Mouse (Mus musculus) heart, embryonic 11.5 days (tissue): ENCODE measurements around the gene Mgat3. TPM values are rescaled to one million over a fixed set of nuclear protein-coding genes. Genes with fewer than 3 reads are reported as not detected.

Experiments
- ATAC-seq: fragments of 200-750 bp; cut with Nextera tagmentation; replicated peaks from 2 replicates; pipeline ENCODE4 v1.8.0; 2017; ENCODE audit warnings: moderate library complexity; ENCODE audit not compliant: insufficient number of reproducible peaks, low FRiP score, low TSS enrichment
- H3K27ac ChIP-seq: fragments of 300-500 bp; sonication (generic); 2 replicates; pipeline ENCODE4 v1.5.1; 2014; ENCODE audit warnings: mild to moderate bottlenecking, low read depth, low read length
- H3K27me3 ChIP-seq: fragments of 300-500 bp; sonication (generic); 2 replicates; pipeline ENCODE4 v1.6.1; 2014; ENCODE audit warnings: mild to moderate bottlenecking, low read length, mixed read lengths; ENCODE audit not compliant: control insufficient read depth, insufficient read depth
- H3K36me3 ChIP-seq: fragments of 300-500 bp; sonication (generic); 2 replicates; pipeline ENCODE4 v1.6.1; 2014; ENCODE audit warnings: mild to moderate bottlenecking, low read length, moderate library complexity, mixed read lengths; ENCODE audit not compliant: control insufficient read depth, insufficient read depth
- H3K4me1 ChIP-seq: fragments of 300-500 bp; sonication (generic); 2 replicates; pipeline ENCODE4 v1.6.1; 2014; ENCODE audit warnings: low read length; ENCODE audit not compliant: control insufficient read depth, insufficient read depth
- H3K4me2 ChIP-seq: fragments of 300-500 bp; sonication (generic); 2 replicates; pipeline ENCODE4 v1.6.1; 2014; ENCODE audit warnings: mild to moderate bottlenecking, moderate library complexity
- H3K4me3 ChIP-seq: fragments of 300-500 bp; sonication (generic); 2 replicates; pipeline ENCODE4 v1.5.1; 2014; ENCODE audit warnings: low read depth, low read length
- H3K9ac ChIP-seq: fragments of 300-500 bp; sonication (generic); 2 replicates; pipeline ENCODE4 v1.6.1; 2014; ENCODE audit warnings: mild to moderate bottlenecking, low read depth, low read length, moderate library complexity
- H3K9me3 ChIP-seq: fragments of 300-500 bp; sonication (generic); replicated peaks from 2 replicates; pipeline ENCODE4 v1.6.1; 2016; ENCODE audit warnings: low read length; ENCODE audit not compliant: control insufficient read depth
- WGBS: fragments of 180-500 bp; shearing (Covaris S2); extraction: QIAGEN DNeasy Blood & Tissue Kit; methylation state at CpG from one replicate; pipeline ENCODE4 v1.1.7; 2014; ENCODE audit not compliant: insufficient replicate concordance; 5-methylcytosine and 5-hydroxymethylcytosine counted together
- polyA plus RNA-seq: library from polyadenylated mRNA; unstranded; fragments of >200 nt; fragmentation: Nextera tagmentation; extraction: Ambion mirVana; gene quantifications from 2 replicates; pipeline ENCODE4 v1.2.1, GENCODE M21; 2014

Mgat3 gene
- polyA plus RNA-seq, 1 experiment from 2014 or later: 2.1 TPM

DNA sequence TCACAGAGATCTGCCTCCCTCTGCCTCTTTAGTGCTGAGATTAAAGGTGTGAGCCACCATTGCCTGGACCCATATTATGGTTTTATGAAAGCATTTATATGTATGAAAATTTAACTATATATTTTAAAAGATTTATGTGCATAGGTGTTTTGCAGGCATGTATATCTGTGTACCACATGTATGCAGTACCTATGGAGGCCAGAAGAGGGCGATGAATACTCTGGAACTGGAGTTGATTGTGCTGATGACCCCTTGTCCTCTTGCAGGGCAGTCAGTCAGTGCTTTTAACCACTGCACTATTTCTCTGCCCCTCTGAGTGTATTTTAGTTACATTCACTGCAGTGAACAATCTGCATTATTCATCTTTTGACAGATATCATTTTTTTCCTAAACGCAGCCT lies 52.3 kb downstream of the Mgat3 start:
- Histone ChIP-seq H3K9ac (no peak overlapping the region), H3K4me1 (peaks cover 7% of the 10 kb centered on the region), H3K9me3 (no peaks in the 10 kb centered on the region), H3K27ac (no peak overlapping the region), H3K4me3 (no peak overlapping the region), H3K4me2 (no peak overlapping the region), H3K27me3 (no peaks in the 10 kb centered on the region), H3K36me3 (no peaks in the 10 kb centered on the region)
- 47% methylated on average over 2 of the region's 2 CpGs for WGBS
- no peak for ATAC-seq

- Histone ChIP-seq H3K27ac (no peak overlapping the region), H3K4me3 (no peak overlapping the region), H3K9me3 (no peaks in the 10 kb centered on the region), H3K4me2 (no peak overlapping the region), H3K27me3 (no peaks in the 10 kb centered on the region), H3K36me3 (no peaks in the 10 kb centered on the region), H3K4me1 (peaks cover 4% of the 10 kb centered on the region), H3K9ac (no peak overlapping the region)
- ATAC-seq: no peak
- 72% methylated on average over 17 of the region's 17 CpGs for whole genome bisulfite sequencing
These were observed 54.7 kb downstream of the Mgat3 start for GRCm38 (mm10) chr15:80228071-80228800.

DNA sequence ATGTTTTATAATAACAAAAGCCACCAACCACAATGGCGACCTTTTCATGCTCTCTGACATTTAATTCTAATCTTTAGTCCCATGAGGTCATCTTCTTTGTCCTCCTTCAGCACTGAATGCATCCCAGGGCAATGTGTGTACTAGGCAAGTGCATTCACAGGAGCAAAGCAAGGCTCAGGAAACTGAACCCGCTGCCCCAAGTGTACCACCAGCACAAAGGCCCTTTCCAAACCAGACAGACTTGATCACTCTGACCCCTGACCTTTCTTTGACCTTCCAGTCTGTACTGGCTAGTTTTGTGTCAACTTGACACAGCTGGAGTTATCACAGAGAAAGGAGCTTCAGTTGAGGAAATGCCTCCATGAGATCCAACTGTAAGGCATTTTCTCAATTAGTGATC lies 58.8 kb downstream of the Mgat3 start:
- 65% methylated on average over 2 of the region's 2 CpGs for WGBS
- H3K36me3 ChIP-seq: 0 out of 2 replicates have a peak, but pooled peaks cover 2% of the 10 kb centered on the region
- no peak for ATAC-seq

DNA sequence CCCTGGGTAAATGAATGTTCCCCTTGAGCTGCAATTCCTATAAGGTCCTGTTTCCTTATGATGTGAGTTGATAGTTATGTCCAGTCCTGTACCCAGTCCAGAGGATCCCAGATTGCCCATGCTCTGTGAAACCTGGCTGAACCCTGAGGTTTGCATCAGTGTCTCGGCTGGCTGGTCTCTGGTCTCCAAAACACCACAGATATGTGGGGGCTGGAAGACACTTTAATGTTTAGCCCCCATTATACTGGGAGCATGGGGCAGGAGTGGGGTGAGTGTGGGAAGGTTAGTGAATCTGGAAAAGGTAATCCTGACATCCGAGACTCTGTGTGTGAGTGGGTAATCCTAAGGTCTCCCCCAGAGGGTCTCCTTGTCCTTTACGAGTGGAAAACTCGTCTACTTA lies 59.5 kb downstream of the Mgat3 start:
- H3K9me3 ChIP-seq: no peaks in the 10 kb centered on the region
- H3K9ac ChIP-seq: peak overlapping the region; percentile 94; the same call in 1 of the 2 replicates
- no peak for ATAC-seq
- no peaks in the 10 kb centered on the region for H3K27me3 ChIP-seq
- H3K27ac ChIP-seq: 0 out of 2 replicates have a peak overlapping the region, but pooled peaks have one; percentile 38
- H3K4me1 ChIP-seq: peaks cover 9% of the 10 kb centered on the region
- H3K4me3 ChIP-seq: no peak overlapping the region
- 69% methylated on average over 4 of the region's 4 CpGs for WGBS
- H3K36me3 ChIP-seq: peaks cover 5% of the 10 kb centered on the region; the same call in 1 of the 2 replicates
- H3K4me2 ChIP-seq: peak overlapping the region; percentile 68

More for the DNA sequence above, 58.8 kb downstream of the Mgat3 start:
- Histone ChIP-seq H3K27me3 (no peaks in the 10 kb centered on the region), H3K4me2 (no peak overlapping the region), H3K27ac (no peak overlapping the region), H3K4me3 (no peak overlapping the region), H3K9me3 (no peaks in the 10 kb centered on the region), H3K4me1 (peaks cover 9% of the 10 kb centered on the region), H3K9ac (no peak overlapping the region)

DNA sequence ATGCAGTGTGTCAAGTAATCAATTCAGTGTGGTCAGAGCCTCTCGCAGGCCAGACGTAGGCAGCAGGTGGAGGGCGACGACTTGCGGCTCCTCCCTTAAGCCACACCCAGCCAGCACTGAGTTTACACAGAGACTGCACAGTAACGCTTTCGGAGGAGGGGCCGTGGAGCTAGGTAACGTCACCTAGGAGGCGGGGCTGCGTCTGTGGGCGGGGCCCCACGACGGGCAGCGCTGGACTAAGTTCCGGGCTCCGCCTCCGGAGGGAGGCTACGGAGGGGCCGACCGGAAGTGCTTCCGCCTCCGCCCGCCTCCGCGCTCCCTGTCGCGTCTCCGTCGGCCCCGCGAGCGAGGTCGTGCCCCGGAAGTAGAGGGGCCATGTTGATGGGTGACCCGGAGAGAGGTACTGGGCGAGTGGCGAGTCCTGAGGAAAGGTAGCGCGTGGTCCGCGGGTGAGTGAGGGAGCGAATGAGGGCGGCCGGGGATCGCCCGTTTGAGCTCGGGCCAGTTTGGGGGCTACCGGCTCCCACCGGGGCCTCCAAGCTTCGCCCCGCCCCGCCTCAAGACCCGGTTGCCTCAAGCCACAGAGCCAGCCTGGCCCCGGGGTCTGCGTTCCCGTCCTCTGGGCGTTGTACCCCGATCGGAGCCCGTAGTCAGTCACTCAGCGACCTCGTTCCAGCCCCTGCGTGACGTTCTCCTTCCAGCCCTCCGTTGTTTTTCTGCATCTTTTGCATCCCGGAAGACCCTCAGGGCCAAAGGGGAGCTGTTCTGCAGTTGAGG lies 60.4 kb downstream of the Mgat3 start, which contains the start of gene Mief1:
TSS of gene Mief1 (plus strand) at position 286 of the 777 bp plus-strand sequence.
- Histone ChIP-seq H3K9ac (peak within 1 kb of the TSS; percentile 94), H3K27ac (peak within 1 kb of the TSS; percentile 82), H3K4me3 (peak within 1 kb of the TSS; percentile 96), H3K36me3 (peaks cover 14% of the 10 kb centered on the region), H3K4me1 (peaks cover 9% of the 10 kb centered on the region), H3K27me3 (no peaks in the 10 kb centered on the region), H3K4me2 (peak within 1 kb of the TSS; percentile 68), H3K9me3 (no peaks in the 10 kb centered on the region)
- peak; percentile 97 for ATAC-seq
- under 1% methylated on average over 66 of the region's 67 CpGs for WGBS

GRCm38 (mm10) chr15:80235535-80235934 lies 62.0 kb downstream of the Mgat3 start, which contains the start of gene AC140267.1:
Gene AC140267.1, plus strand, starts transcription at chr15:80235835.
- WGBS: 82% methylated on average over 9 of the region's 9 CpGs
- H3K4me3 ChIP-seq: peak within 1 kb of the TSS; percentile 96
- H3K4me2 ChIP-seq: peak within 1 kb of the TSS; percentile 68
- peaks cover 16% of the 10 kb centered on the region for H3K36me3 ChIP-seq
- H3K27ac ChIP-seq: peak within 1 kb of the TSS; percentile 82
- H3K9me3 ChIP-seq: no peaks in the 10 kb centered on the region
- H3K4me1 ChIP-seq: peaks cover 9% of the 10 kb centered on the region
- no peaks in the 10 kb centered on the region for H3K27me3 ChIP-seq
- no peak for ATAC-seq
- H3K9ac ChIP-seq: peak within 1 kb of the TSS; percentile 94

DNA sequence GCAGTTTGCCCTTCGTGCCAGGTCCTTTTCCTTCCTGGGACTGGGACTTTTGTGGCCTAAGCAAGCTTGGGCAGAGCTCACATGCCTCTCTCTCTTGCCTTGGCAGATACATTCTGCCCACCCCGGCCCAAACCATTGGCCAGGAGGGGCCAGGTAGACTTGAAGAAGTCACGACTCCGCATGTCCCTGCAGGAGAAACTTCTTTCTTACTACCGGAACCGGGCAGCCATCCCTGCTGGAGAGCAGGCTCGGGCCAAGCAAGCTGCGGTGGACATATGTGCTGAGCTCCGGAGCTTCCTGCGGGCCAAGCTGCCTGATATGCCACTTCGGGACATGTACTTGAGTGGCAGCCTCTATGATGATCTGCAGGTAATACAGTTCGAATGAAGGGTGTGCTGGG lies 74.6 kb downstream of the Mgat3 start:
- no peak overlapping the region for H3K4me2 ChIP-seq
- peaks cover 36% of the 10 kb centered on the region for H3K36me3 ChIP-seq
- no peak overlapping the region for H3K4me3 ChIP-seq
- H3K27ac ChIP-seq: no peak overlapping the region
- no peaks in the 10 kb centered on the region for H3K9me3 ChIP-seq
- no peaks in the 10 kb centered on the region for H3K27me3 ChIP-seq
- 94% methylated on average over 12 of the region's 12 CpGs for WGBS
- peaks cover 25% of the 10 kb centered on the region for H3K4me1 ChIP-seq
- H3K9ac ChIP-seq: no peak overlapping the region
- ATAC-seq: no peak

GRCm38 (mm10) chr15:80248596-80248995 lies 75.1 kb downstream of the Mgat3 start:
- H3K9ac ChIP-seq: no peak overlapping the region
- WGBS: 86% methylated on average over 1 of the region's 1 CpGs
- H3K4me2 ChIP-seq: no peak overlapping the region
- no peaks in the 10 kb centered on the region for H3K27me3 ChIP-seq
- no peak for ATAC-seq
- H3K4me1 ChIP-seq: peaks cover 25% of the 10 kb centered on the region
- H3K4me3 ChIP-seq: no peak overlapping the region
- no peak overlapping the region for H3K27ac ChIP-seq
- peaks cover 36% of the 10 kb centered on the region for H3K36me3 ChIP-seq
- H3K9me3 ChIP-seq: no peaks in the 10 kb centered on the region
